Mouse (Mus musculus): ENCODE measurements around the gene Mucl3. TPM values are rescaled to one million over a fixed set of nuclear protein-coding genes. Genes with fewer than 3 reads are reported as not detected.

Gene Mucl3
- 0.09 TPM in 1 of 2 replicates, not detected in the other for polyA plus RNA-seq (2014; fragmentation: Nextera tagmentation; extraction: Ambion mirVana)

GRCm38 (mm10) chr17:35643609-35644236, at the start of gene Mucl3:
Mucl3 (minus strand) TSS chr17:35643695.
- H3K27ac ChIP-seq (ENCODE audit: low read depth, low read length): no peak within 1 kb of the TSS
- H3K27me3 ChIP-seq (ENCODE audit: control insufficient read depth, insufficient read depth, low read length): no peaks in the 10 kb centered on the region
- 76% methylated on average over 13 of the region's 13 CpGs for WGBS
- no peaks in the 10 kb centered on the region for H3K9me3 ChIP-seq (ENCODE audit: control insufficient read depth, low read length)
- ATAC-seq (ENCODE audit: insufficient read depth, low FRiP score, low TSS enrichment) (no peak), DNase-seq (ENCODE audit: low spot score) (no peak)
- H3K36me3 ChIP-seq (ENCODE audit: control insufficient read depth, insufficient read depth, low read length): no peaks in the 10 kb centered on the region
- no peak within 1 kb of the TSS for H3K4me3 ChIP-seq (ENCODE audit: low read depth, low read length)
- H3K4me1 ChIP-seq (ENCODE audit: control insufficient read depth, insufficient read depth, low read length): no peaks in the 10 kb centered on the region
- H3K9ac ChIP-seq (ENCODE audit: low read length): no peak within 1 kb of the TSS
- no peak within 1 kb of the TSS for H3K4me2 ChIP-seq (ENCODE audit: low read depth)

- Histone ChIP-seq H3K4me1 (ENCODE audit: control insufficient read depth, insufficient read depth, low read length) (peaks cover 4% of the 10 kb centered on the region), H3K4me3 (ENCODE audit: low read depth, low read length) (no peak overlapping the region), H3K9ac (ENCODE audit: low read length) (no peak overlapping the region), H3K27me3 (ENCODE audit: control insufficient read depth, insufficient read depth, low read length) (no peaks in the 10 kb centered on the region), H3K9me3 (ENCODE audit: control insufficient read depth, low read length) (no peaks in the 10 kb centered on the region), H3K4me2 (ENCODE audit: low read depth) (no peak overlapping the region), H3K27ac (ENCODE audit: low read depth, low read length) (no peak overlapping the region), H3K36me3 (ENCODE audit: control insufficient read depth, insufficient read depth, low read length) (peaks cover 32% of the 10 kb centered on the region)
- 81% methylated on average over 4 of the region's 4 CpGs for WGBS
- ATAC-seq (ENCODE audit: insufficient read depth, low FRiP score, low TSS enrichment) (no peak), DNase-seq (ENCODE audit: low spot score) (no peak)
These were observed 48.9 kb upstream of the Mucl3 start for GRCm38 (mm10) chr17:35692368-35692767.

- Histone ChIP-seq H3K36me3 (ENCODE audit: control insufficient read depth, insufficient read depth, low read length) (peaks cover 34% of the 10 kb centered on the region), H3K9me3 (ENCODE audit: control insufficient read depth, low read length) (no peaks in the 10 kb centered on the region), H3K27ac (ENCODE audit: low read depth, low read length) (no peak overlapping the region), H3K4me3 (ENCODE audit: low read depth, low read length) (no peak overlapping the region), H3K9ac (ENCODE audit: low read length) (no peak overlapping the region), H3K4me1 (ENCODE audit: control insufficient read depth, insufficient read depth, low read length) (no peaks in the 10 kb centered on the region), H3K27me3 (ENCODE audit: control insufficient read depth, insufficient read depth, low read length) (no peaks in the 10 kb centered on the region), H3K4me2 (ENCODE audit: low read depth) (no peak overlapping the region)
- DNase-seq (ENCODE audit: low spot score): no peak
- peak; percentile 24; the same call in 1 of the 2 replicates for ATAC-seq (ENCODE audit: insufficient read depth, low FRiP score, low TSS enrichment)
- 88% methylated on average over 4 of the region's 4 CpGs for whole genome bisulfite sequencing
These were observed 48.3 kb upstream of the Mucl3 start for GRCm38 (mm10) chr17:35691811-35692210.

GRCm38 (mm10) chr17:35689936-35690645, 46.6 kb upstream of the Mucl3 start:
- no peak overlapping the region for H3K27ac ChIP-seq (ENCODE audit: low read depth, low read length)

GRCm38 (mm10) chr17:35688347-35689175, 45.1 kb upstream of the Mucl3 start:
- no peak overlapping the region for H3K4me3 ChIP-seq (ENCODE audit: low read depth, low read length)
- no peaks in the 10 kb centered on the region for H3K27me3 ChIP-seq (ENCODE audit: control insufficient read depth, insufficient read depth, low read length)
- no peaks in the 10 kb centered on the region for H3K4me1 ChIP-seq (ENCODE audit: control insufficient read depth, insufficient read depth, low read length)
- no peak for ATAC-seq (ENCODE audit: insufficient read depth, low FRiP score, low TSS enrichment)
- peaks cover 37% of the 10 kb centered on the region for H3K36me3 ChIP-seq (ENCODE audit: control insufficient read depth, insufficient read depth, low read length)
- no peak overlapping the region for H3K27ac ChIP-seq (ENCODE audit: low read depth, low read length)
- no peak for DNase-seq (ENCODE audit: low spot score)
- H3K4me2 ChIP-seq (ENCODE audit: low read depth): no peak overlapping the region
- H3K9ac ChIP-seq (ENCODE audit: low read length): no peak overlapping the region
- H3K9me3 ChIP-seq (ENCODE audit: control insufficient read depth, low read length): no peaks in the 10 kb centered on the region
- 86% methylated on average over 25 of the region's 25 CpGs for WGBS

More at GRCm38 (mm10) chr17:35689936-35690645, 46.6 kb upstream of the Mucl3 start:
- no peaks in the 10 kb centered on the region for H3K9me3 ChIP-seq (ENCODE audit: control insufficient read depth, low read length)
- no peaks in the 10 kb centered on the region for H3K4me1 ChIP-seq (ENCODE audit: control insufficient read depth, insufficient read depth, low read length)
- H3K4me2 ChIP-seq (ENCODE audit: low read depth): no peak overlapping the region
- ATAC-seq (ENCODE audit: insufficient read depth, low FRiP score, low TSS enrichment): no peak
- peaks cover 38% of the 10 kb centered on the region for H3K36me3 ChIP-seq (ENCODE audit: control insufficient read depth, insufficient read depth, low read length)
- H3K4me3 ChIP-seq (ENCODE audit: low read depth, low read length): no peak overlapping the region
- no peaks in the 10 kb centered on the region for H3K27me3 ChIP-seq (ENCODE audit: control insufficient read depth, insufficient read depth, low read length)
- H3K9ac ChIP-seq (ENCODE audit: low read length): no peak overlapping the region
- no peak for DNase-seq (ENCODE audit: low spot score)
- WGBS: 93% methylated on average over 18 of the region's 18 CpGs

- 72% methylated on average over 9 of the region's 9 CpGs for WGBS
- Histone ChIP-seq H3K27ac (ENCODE audit: low read depth, low read length) (no peak overlapping the region), H3K36me3 (ENCODE audit: control insufficient read depth, insufficient read depth, low read length) (peaks cover 36% of the 10 kb centered on the region), H3K4me1 (ENCODE audit: control insufficient read depth, insufficient read depth, low read length) (no peaks in the 10 kb centered on the region), H3K4me3 (ENCODE audit: low read depth, low read length) (no peak overlapping the region), H3K27me3 (ENCODE audit: control insufficient read depth, insufficient read depth, low read length) (no peaks in the 10 kb centered on the region), H3K4me2 (ENCODE audit: low read depth) (no peak overlapping the region), H3K9me3 (ENCODE audit: control insufficient read depth, low read length) (no peaks in the 10 kb centered on the region), H3K9ac (ENCODE audit: low read length) (no peak overlapping the region)
- DNase-seq (ENCODE audit: low spot score) (no peak), ATAC-seq (ENCODE audit: insufficient read depth, low FRiP score, low TSS enrichment) (no peak)
These were observed 41.6 kb upstream of the Mucl3 start for GRCm38 (mm10) chr17:35685061-35685460.

- ATAC-seq (ENCODE audit: insufficient read depth, low FRiP score, low TSS enrichment) (no peak), DNase-seq (ENCODE audit: low spot score) (no peak)
- WGBS: 81% methylated on average over 13 of the region's 13 CpGs
- Histone ChIP-seq H3K27me3 (ENCODE audit: control insufficient read depth, insufficient read depth, low read length) (no peaks in the 10 kb centered on the region), H3K4me2 (ENCODE audit: low read depth) (no peak overlapping the region), H3K36me3 (ENCODE audit: control insufficient read depth, insufficient read depth, low read length) (peaks cover 19% of the 10 kb centered on the region), H3K4me1 (ENCODE audit: control insufficient read depth, insufficient read depth, low read length) (no peaks in the 10 kb centered on the region), H3K4me3 (ENCODE audit: low read depth, low read length) (no peak overlapping the region), H3K9me3 (ENCODE audit: control insufficient read depth, low read length) (no peaks in the 10 kb centered on the region), H3K9ac (ENCODE audit: low read length) (no peak overlapping the region), H3K27ac (ENCODE audit: low read depth, low read length) (no peak overlapping the region)
These were observed 38.5 kb upstream of the Mucl3 start for GRCm38 (mm10) chr17:35681986-35682385.

- H3K4me2 ChIP-seq (ENCODE audit: low read depth): no peak overlapping the region
- no peak overlapping the region for H3K27ac ChIP-seq (ENCODE audit: low read depth, low read length)
- WGBS: 45% methylated on average over 6 of the region's 6 CpGs
- H3K4me3 ChIP-seq (ENCODE audit: low read depth, low read length): no peak overlapping the region
- H3K27me3 ChIP-seq (ENCODE audit: control insufficient read depth, insufficient read depth, low read length): no peaks in the 10 kb centered on the region
- ATAC-seq (ENCODE audit: insufficient read depth, low FRiP score, low TSS enrichment) (no peak), DNase-seq (ENCODE audit: low spot score) (no peak)
- H3K4me1 ChIP-seq (ENCODE audit: control insufficient read depth, insufficient read depth, low read length): no peaks in the 10 kb centered on the region
- H3K36me3 ChIP-seq (ENCODE audit: control insufficient read depth, insufficient read depth, low read length): peaks cover 14% of the 10 kb centered on the region
- no peak overlapping the region for H3K9ac ChIP-seq (ENCODE audit: low read length)
- no peaks in the 10 kb centered on the region for H3K9me3 ChIP-seq (ENCODE audit: control insufficient read depth, low read length)
These were observed 37.1 kb upstream of the Mucl3 start for GRCm38 (mm10) chr17:35680591-35680990.
